Mouse (Mus musculus) kidney, postnatal 4 days (tissue): Measurements from ENCODE around the gene Calcoco1.

Experiments used
- DNase-seq, 2 experiments: peaks; one replicate each; pipeline ENCODE4 v3.0.0; 2021; ENCODE audit warnings: mixed read lengths in 2 of 2

The Calcoco1 gene

DNA sequence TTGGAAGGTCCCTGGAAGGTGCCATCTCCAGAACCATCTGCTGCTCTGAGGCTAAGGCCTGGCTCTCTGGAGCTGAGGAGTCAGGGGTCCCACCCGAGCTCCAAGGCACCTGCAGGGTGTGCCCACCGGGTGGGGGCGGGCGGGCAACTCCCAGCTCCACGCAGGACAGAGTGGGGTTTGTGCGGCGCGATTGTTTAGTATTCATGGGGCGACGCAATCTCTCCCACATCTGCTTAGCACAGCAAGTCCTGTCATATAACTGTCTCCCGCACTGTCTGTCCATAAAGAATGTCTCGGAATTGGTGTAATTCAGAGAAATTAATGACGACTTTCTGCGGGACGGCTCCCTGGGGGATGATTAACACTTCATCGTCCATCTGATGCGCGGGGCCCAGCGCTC is 15.1 kb upstream of the Calcoco1 start:
- DNase-seq = no peak

GRCm38 (mm10) chr15:102736127-102736944 is 14.4 kb upstream of the Calcoco1 start:
- peak; percentile 51 to 55 for DNase-seq

- peak; percentile 68 to 78 for DNase-seq
These were observed 13.1 kb upstream of the Calcoco1 start for GRCm38 (mm10) chr15:102735031-102735430.

DNA sequence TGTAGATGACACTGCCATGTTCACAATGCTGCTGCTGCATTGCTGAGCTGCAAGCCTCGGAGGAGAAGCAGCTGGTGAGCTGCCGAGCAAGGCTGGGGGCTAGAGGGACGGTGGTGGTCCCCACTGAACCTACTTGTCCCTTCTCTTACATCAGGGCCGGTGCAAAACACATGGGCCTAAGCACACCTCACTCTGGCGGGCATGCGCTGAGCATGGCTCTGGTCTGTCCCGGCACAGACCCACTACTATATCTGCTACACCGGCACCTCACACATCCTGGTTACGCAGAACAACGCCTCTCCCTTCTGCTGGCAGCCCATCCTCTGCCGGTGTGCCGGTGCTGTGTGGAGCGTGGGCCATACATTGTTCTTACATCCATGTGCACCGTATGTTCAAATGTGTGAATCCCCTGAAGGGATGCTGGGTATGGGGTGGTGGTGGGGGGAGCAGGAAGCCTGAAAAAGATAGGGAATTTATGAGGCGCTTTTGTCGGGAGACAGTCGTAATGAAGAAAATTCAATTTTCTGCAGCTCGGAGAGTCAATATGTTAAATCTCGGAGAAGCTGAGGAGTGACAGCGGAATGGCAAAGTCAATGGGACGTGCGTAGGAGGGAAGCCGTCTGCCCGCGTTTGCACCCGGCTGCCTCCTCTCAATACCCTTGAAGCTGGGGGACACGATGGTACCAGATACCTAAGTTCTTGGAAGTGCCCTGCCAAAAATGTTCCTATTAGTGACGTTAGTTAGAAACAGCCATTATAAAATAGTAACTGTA is 12.0 kb upstream of the Calcoco1 start:
- DNase-seq = no peak

DNA sequence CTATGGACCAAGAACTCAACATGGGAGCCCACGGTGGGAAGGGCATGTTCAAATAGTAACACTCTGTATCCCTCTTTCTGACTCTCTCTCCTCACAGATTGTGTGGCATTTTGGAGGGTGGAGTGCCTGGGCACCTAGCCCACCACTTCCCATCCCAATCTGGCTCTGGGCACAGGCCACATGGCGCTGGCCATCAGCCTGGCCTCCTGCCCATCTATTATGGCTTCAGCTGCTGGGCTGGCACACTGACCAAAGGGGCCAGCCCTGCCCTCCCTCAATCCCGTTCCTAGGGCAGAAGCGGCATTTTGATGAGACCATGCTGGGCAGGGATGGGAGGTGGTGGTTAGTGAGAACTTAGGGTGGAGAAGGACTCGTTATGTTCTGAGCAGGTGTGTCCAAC is 11.3 kb upstream of the Calcoco1 start:
- no peak for DNase-seq

DNA sequence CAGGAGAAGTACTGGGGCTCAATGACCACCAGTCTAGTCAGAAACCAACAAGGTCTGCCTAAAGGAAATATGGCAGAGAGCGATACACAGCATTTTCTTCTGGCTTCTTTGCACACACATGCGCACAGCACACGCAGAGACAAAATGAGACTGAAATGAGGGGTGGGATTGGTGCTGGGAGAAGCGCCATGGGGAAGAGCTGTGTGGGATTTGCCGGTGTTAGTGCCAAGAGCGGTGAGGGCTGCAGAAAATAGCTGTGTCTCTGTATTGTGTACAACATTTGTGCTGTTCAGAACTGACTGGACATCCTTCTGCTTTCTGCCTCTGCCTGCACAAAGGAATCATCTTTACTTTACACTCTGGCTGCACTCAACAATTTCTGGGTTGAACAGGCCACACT is 10.4 kb upstream of the Calcoco1 start:
- no peak for DNase-seq

- no peak for DNase-seq
These were observed 6.0 kb upstream of the Calcoco1 start for GRCm38 (mm10) chr15:102727951-102728350.

DNA sequence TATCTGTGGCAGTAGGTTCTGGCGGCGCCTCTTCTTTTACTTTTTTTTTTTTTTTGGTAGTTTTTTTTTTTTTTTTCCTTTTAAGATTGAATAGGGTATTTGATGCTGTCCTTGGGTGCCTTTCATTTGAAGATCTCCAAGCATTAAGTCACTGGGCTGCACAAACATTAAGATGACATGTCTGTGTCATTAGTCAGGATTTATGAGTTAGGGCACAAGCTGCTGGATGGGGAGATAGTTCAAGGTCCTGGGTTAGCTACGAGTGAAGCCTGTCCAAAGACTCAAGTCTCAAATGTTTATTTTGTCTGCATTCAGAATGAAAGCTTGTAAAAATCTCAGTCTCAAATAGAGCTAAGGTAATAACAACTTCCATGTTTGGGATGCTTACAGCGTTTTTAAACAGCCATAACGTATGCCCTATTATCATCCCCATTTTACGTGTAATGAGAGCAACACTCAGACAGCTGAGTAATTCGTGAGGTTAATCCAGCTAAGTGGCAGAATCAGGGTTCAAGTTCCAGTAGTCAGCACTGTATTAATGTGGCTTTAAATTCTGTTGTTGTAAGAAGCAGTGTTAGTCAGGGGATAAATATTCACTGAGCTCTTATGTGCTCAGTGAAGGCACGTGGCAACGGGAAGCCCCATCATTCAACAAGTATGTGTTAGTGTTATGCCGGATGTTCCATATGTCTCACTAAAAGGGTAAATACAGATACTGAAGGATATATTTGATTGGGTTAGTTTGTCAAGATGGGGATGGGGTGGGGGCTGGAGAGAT is 1.6 kb upstream of the Calcoco1 start:
- no peak for DNase-seq

- peak; percentile 25 to 37 for DNase-seq
These were observed 538 bp upstream of the Calcoco1 start for GRCm38 (mm10) chr15:102722500-102722931.

DNA sequence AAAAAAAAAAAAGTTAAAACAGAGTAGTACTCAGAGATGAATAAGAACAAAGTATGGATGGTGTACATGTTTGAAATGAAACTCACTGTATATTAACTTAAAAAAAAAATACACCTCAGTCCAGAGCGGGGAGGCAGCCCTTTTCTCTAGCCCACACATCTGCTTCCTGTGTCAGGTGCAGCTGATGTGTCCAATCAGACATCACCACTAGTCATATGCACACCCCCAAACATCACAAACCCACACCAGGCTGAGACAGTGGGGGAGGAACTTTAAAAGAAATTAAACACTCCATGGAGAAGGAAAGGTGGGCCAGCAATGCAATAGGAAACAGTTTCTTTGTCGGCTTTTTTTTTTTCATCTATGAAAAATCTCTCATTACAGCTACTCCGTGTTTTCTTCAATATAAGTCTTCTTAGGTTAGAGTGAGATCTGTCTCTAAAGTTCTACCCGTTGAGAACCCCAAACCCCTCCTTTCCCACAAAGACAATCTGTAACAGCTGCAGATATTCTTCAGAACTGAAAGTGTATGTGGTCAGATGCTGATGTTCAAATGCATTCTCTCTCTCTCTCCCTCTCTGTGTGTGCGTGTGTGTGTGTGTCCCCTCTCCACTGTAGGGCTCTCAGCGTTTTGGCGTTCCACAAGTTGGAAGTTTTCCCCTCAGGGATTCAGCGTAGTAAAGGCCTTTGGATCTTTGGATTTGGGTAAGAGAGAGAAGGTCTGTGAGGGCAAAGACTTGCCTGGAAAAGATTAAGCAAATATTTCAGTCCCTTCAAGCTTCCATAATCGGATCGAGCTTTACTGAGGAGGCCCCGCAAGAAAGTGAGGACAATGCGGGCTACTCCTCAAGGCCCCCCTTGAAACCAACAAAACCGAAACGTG is 721 bp downstream of the Calcoco1 start:
- DNase-seq = no peak

DNA sequence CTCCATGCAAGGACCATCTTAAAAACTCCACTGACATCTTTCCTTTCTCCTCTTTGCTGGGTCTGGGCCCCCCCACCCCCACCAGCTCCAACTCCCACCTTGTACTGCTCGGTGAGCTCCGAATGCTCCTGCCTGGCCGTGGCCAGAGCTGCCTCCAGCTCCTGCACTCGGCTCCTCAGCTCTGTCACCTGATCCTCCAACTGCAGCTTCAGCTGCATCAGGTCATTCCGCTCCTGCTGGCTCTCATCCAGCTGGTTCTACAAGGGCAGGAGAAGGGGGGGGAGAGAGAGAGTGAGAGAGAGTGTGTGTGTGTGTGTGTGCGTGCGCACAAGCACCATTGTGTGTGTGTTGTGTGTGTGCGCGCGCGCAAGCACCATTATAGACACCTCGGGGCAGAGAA is 5.8 kb downstream of the Calcoco1 start:
- peak; percentile 52 to 71 for DNase-seq

- no peak for DNase-seq
These were observed 14.2 kb downstream of the Calcoco1 start for GRCm38 (mm10) chr15:102707736-102708269.

GRCm38 (mm10) chr15:102705923-102706503 is 16.0 kb downstream of the Calcoco1 start:
- DNase-seq = no peak

GRCm38 (mm10) chr15:102705226-102705894 is 16.6 kb downstream of the Calcoco1 start:
- DNase-seq = no peak

DNA sequence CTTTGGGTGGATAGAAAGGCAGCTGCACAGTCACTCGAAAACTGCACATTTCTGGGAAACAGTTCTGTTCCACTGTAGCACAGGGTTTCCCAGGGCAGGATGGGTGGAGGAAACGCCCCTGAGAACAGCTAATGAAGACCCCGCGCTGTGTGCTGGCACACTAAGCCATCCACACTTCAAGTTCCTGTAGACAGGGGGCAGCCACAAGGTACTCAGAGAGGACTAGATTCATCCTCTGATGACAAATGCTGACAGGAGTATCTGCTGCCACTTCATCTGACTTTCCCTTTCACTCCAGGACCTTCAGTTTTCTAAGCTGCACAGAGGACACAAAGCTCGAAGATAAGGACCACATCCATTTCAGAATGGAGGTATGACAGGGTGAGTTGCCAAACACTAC is 17.2 kb downstream of the Calcoco1 start:
- no peak for DNase-seq

DNA sequence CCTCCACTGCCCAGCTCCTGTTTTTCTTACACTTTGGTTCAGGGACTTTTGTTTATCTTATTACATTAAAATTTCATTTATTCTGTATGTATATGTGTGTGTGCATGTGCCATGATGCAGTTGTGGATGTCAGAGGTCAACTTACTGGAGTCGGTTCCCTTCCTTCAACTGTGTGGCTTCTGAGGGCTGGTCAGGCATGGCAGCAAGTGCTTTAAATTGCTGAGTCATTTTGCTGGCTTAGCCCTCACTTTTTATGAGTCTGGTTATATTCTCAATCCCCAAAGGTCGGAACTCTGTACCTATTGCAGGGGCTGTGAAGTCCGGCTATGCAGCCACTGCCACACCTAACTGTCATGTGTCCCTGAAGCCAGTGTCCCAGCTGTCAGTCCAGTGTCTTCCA is 19.0 kb downstream of the Calcoco1 start:
- DNase-seq = no peak

- peak; percentile 91 for DNase-seq
These were observed 23.8 kb downstream of the Calcoco1 start for GRCm38 (mm10) chr15:102698193-102698592.

GRCm38 (mm10) chr15:102696899-102697298 is 25.1 kb downstream of the Calcoco1 start:
- no peak for DNase-seq

- peak; percentile 74 to 80 for DNase-seq
These were observed 28.4 kb downstream of the Calcoco1 start for GRCm38 (mm10) chr15:102693600-102693999.

DNA sequence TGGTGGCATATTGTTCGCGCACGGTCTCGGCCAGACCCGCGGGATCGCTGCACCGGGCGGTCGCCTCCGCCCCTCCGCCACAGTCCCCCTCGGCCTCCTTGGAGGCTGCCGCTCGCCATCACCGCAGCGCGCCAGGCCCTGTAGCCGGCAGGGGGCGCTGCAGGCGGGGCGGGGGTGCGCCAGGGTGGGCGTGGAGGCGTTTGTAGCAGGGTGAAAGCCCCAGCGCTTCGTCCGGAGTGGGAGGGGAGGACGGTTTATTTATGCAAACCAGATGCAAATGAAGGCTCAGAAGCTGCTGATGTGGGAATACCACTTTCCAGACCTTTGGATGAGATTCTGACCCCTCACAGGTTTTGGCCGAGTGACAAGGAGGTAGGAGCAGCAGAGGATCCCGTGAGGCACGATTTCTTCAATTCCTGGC is 29.0 kb downstream of the Calcoco1 start:
- peak; percentile 81 to 86 for DNase-seq

- DNase-seq = peak; percentile 20 to 47
These were observed 29.6 kb downstream of the Calcoco1 start for GRCm38 (mm10) chr15:102692321-102692804.
